ENCODE assay signal across 22 mouse cellular contexts in the genomic region with DNA sequence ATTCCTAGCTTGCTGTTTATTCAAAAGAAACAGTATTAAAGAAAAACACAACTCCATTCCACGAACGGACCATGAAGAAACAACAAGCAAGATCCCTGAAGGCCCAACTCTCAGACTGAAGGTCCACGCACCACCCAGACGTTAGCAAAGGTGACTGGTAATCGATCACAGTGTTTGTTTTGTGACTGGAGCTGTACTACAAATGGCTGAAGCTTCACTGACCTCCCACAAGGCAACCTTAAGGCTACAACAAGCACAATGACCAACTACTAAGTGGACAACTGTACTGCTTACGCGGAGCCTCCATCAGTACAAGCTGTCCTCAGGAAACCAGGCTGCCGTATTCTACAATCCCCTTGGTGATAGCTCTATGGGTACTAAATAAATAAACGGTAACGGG. TPM values are rescaled to one million over a fixed set of nuclear protein-coding genes. Genes with fewer than 3 reads are reported as not detected.
DNase-seq lines count a peak whose midpoint lies in the region; ATAC-seq and TF ChIP-seq lines count a peak whose summit lies in the region.
"Had no signal": no experiment of that assay in that cellular context is flagged by ENCODE, and none has a peak within 500 bp of the region (broad histone marks: within the 10 kb centered on the region; RNA-seq: fewer than 3 reads in every experiment).

No protein-coding gene starts in this region.

- H3K27ac ChIP-seq in liver, adult 2 months (replicated peaks; ENCODE audit: insufficient read depth, low read depth, low read length) = peak overlapping the region; percentile 20
- 0 out of 2 replicates have a peak overlapping the region, but pooled peaks have one; percentile 8 for H3K27ac ChIP-seq in liver, postnatal 0 days (ENCODE audit: low read depth)
- H3K27ac ChIP-seq in liver, embryonic 11.5 days (ENCODE audit: low read depth, low read length) = no peak overlapping the region

- TF ChIP-seq CTCF in liver, adult 2 months (IDR thresholded peaks at IDR 0.05; ENCODE audit: low read depth, low read length) = no peak
- no peak for TF ChIP-seq CTCF in liver, postnatal 0 days (IDR thresholded peaks at IDR 0.05; ENCODE audit: low read depth)

- H3K27me3 ChIP-seq in liver, adult 2 months (ENCODE audit: control insufficient read depth, insufficient read depth, low read length) = no peaks in the 10 kb centered on the region
- H3K27me3 ChIP-seq in liver, postnatal 0 days (ENCODE audit: insufficient read depth, low read length) = no peaks in the 10 kb centered on the region
- no peaks in the 10 kb centered on the region for H3K27me3 ChIP-seq in liver, embryonic 11.5 days (replicated peaks; ENCODE audit: control insufficient read depth, insufficient read depth, low read length)
- H3K27me3 ChIP-seq: CH12.LX, Patski had no signal

- peaks cover 17% of the 10 kb centered on the region for H3K36me3 ChIP-seq in liver, adult 2 months (ENCODE audit: control insufficient read depth, insufficient read depth, low read length)
- H3K36me3 ChIP-seq in liver, postnatal 0 days (replicated peaks; ENCODE audit: insufficient read depth, low read length) = peaks cover 46% of the 10 kb centered on the region
- H3K36me3 ChIP-seq in liver, embryonic 11.5 days (ENCODE audit: control insufficient read depth, insufficient read depth, low read length) = peaks cover 21% of the 10 kb centered on the region

- no peak for TF ChIP-seq EP300 in liver, postnatal 0 days (IDR thresholded peaks at IDR 0.05; ENCODE audit: low read depth)

- no peak overlapping the region for H3K9ac ChIP-seq in liver, adult 2 months (ENCODE audit: low read depth, low read length)
- H3K9ac ChIP-seq in liver, postnatal 0 days (replicated peaks) = no peak overlapping the region
- H3K9ac ChIP-seq in liver, embryonic 11.5 days (ENCODE audit: low read depth, low read length) = no peak overlapping the region

- no peak overlapping the region for H3K4me2 ChIP-seq in liver, postnatal 0 days (ENCODE audit: low read depth, low read length)
- no peak overlapping the region for H3K4me2 ChIP-seq in liver, embryonic 11.5 days

- peak; percentile 57 for ATAC-seq in liver, postnatal 0 days
- ATAC-seq in liver, embryonic 11.5 days (replicated peaks; ENCODE audit: low FRiP score) = no peak
- ATAC-seq: activated CD4-positive, CD25-positive, alpha-beta regulatory T cell, adult 4 months; CD4-positive, CD25-positive, alpha-beta regulatory T cell, adult 4 months; Patski had no signal

- H3K4me3 ChIP-seq in liver, adult 2 months (ENCODE audit: insufficient read depth, low read depth, low read length) = no peak overlapping the region
- H3K4me3 ChIP-seq in liver, postnatal 0 days (ENCODE audit: low read depth, low read length) = no peak overlapping the region
- H3K4me3 ChIP-seq in liver, embryonic 11.5 days (ENCODE audit: low read depth, low read length) = no peak overlapping the region

- no peak for TF ChIP-seq POLR2A in liver, adult 2 months (IDR thresholded peaks at IDR 0.05; ENCODE audit: extremely low read depth, insufficient read depth, low read length)

- H3K79me2 ChIP-seq in liver, adult 2 months (ENCODE audit: control insufficient read depth, insufficient read depth, low read length) = no peaks in the 10 kb centered on the region

- intact Hi-C loops in heart, postnatal 25 days (cut with DNase I) = no loop called here

- H3K4me1 ChIP-seq in liver, adult 2 months (ENCODE audit: control insufficient read depth, insufficient read depth, low read length) = peaks cover 34% of the 10 kb centered on the region
- H3K4me1 ChIP-seq in liver, postnatal 0 days (ENCODE audit: insufficient read depth) = no peaks in the 10 kb centered on the region
- no peaks in the 10 kb centered on the region for H3K4me1 ChIP-seq in liver, embryonic 11.5 days (replicated peaks; ENCODE audit: control insufficient read depth, insufficient read depth, low read length)

- WGBS in liver, adult 2 months = 53% methylated on average over 10 of the region's 10 CpGs
- WGBS in liver, postnatal 0 days (ENCODE audit: insufficient replicate concordance) = 76% methylated on average over 10 of the region's 10 CpGs
- 92% methylated on average over 10 of the region's 10 CpGs for WGBS in liver, embryonic 11.5 days

- DNase-seq in heart, adult 11 months = peak; percentile 51
- DNase-seq in heart, postnatal 25 days (ENCODE audit: low spot score) = no peak
- peak; percentile 75 for DNase-seq in liver, adult 2 months (ENCODE audit: extremely low read depth, low read depth, low spot score)
- DNase-seq in liver = no peak
- no peak for DNase-seq in liver, postnatal 0 days
- no peak for DNase-seq in liver, embryonic 11.5 days (ENCODE audit: low spot score)
- DNase-seq: adrenal gland, adult 2 months; adrenal gland, adult 8-10 months; adrenal gland, postnatal 10 days; adrenal gland, postnatal 14 days; adrenal gland, postnatal 25 days; adrenal gland, postnatal 36 days; B cell, adult 2 months; cerebellum, adult 11 months; cerebellum, adult 11-12 months; cerebellum, adult 18-20 months had no signal

- no peaks in the 10 kb centered on the region for H3K9me3 ChIP-seq in liver, postnatal 0 days (ENCODE audit: low read length)
- H3K9me3 ChIP-seq in liver, embryonic 11.5 days (ENCODE audit: control insufficient read depth, low read length) = no peaks in the 10 kb centered on the region
- H3K9me3 ChIP-seq: G1E had no signal

RNA-seq across cellular contexts. Expression of gene Ackr4, which starts 43.3 kb away (rescaled TPM):
- 1 to 10 TPM; 4.2 to 4.8 TPM for total RNA-seq in heart, postnatal 25 days (2021)
- total RNA-seq in liver, adult 2 months (2014; rRNA removed) = 1.7 and 2.4 TPM in 2 replicates
- 0.50 and 0.54 TPM in 2 replicates for polyA plus RNA-seq in liver, adult 2 months (2012; rRNA removed)
- 0.89 and 0.97 TPM in 2 replicates for polyA plus RNA-seq in liver, postnatal 0 days (2015; fragmentation: Nextera tagmentation; extraction: Ambion mirVana)
- 0.80 and 0.94 TPM in 2 replicates for polyA plus RNA-seq in liver, embryonic 11.5 days (2014; fragmentation: Nextera tagmentation; extraction: Ambion mirVana)
- total RNA-seq: adrenal gland, adult 18-20 months had no signal
- polyA plus RNA-seq: G1E had no signal

Comparison
In these comparisons a context has a peak if more than half of its experiments do, and no peak if none do; other contexts are left out.
1. DNase-seq: peak in heart, adult 11 months (single experiment) and liver, adult 2 months (single experiment); none in heart, postnatal 25 days (single experiment), liver (single experiment), liver, postnatal 0 days (single experiment) and liver, embryonic 11.5 days (single experiment).